Mouse (Mus musculus) heart, adult 18-20 months (tissue): ENCODE measurements around the gene Hsph1. TPM values are rescaled to one million over a fixed set of nuclear protein-coding genes. Genes with fewer than 3 reads are reported as not detected.

Experiments
- DNase-seq, 2 experiments: peaks; one replicate each; pipeline ENCODE4 v3.0.0; 2021 to 2022; ENCODE audit warnings: mixed read lengths in 1 of 2
- total RNA-seq, 2 experiments: library from RNA; stranded (reverse); gene quantifications; 2 replicates each; pipeline ENCODE4 v1.2.3; 2021

The Hsph1 gene
- total RNA-seq, 2 experiments from 2014 or later = 97.7 to 121 TPM

GRCm38 (mm10) chr5:149589932-149590331 lies 46.2 kb downstream of the Hsph1 start:
- no peak for DNase-seq

GRCm38 (mm10) chr5:149588814-149589534 lies 47.2 kb downstream of the Hsph1 start:
- DNase-seq = peak in 1 of 2 experiments; percentile 42

- no peak for DNase-seq
These were observed 48.8 kb downstream of the Hsph1 start for GRCm38 (mm10) chr5:149587327-149587895.

GRCm38 (mm10) chr5:149585910-149586309 lies 50.3 kb downstream of the Hsph1 start:
- DNase-seq = no peak

- no peak for DNase-seq
These were observed 50.9 kb downstream of the Hsph1 start for GRCm38 (mm10) chr5:149585231-149585630.

- no peak for DNase-seq
These were observed 52.0 kb downstream of the Hsph1 start for GRCm38 (mm10) chr5:149584154-149584655.

GRCm38 (mm10) chr5:149583507-149583906 lies 52.7 kb downstream of the Hsph1 start:
- DNase-seq = no peak

GRCm38 (mm10) chr5:149582642-149583262 lies 53.4 kb downstream of the Hsph1 start:
- DNase-seq = no peak

GRCm38 (mm10) chr5:149577449-149577848 lies 58.7 kb downstream of the Hsph1 start:
- no peak for DNase-seq

- peak; percentile 19 to 22 for DNase-seq
These were observed 59.2 kb downstream of the Hsph1 start for GRCm38 (mm10) chr5:149576977-149577376.

GRCm38 (mm10) chr5:149568993-149569392 lies 67.2 kb downstream of the Hsph1 start:
- peak; percentile 35 to 57 for DNase-seq

GRCm38 (mm10) chr5:149566957-149567356 lies 69.2 kb downstream of the Hsph1 start:
- peak; percentile 82 to 90 for DNase-seq

- DNase-seq = no peak
These were observed 70.2 kb downstream of the Hsph1 start for GRCm38 (mm10) chr5:149566026-149566425.

Other genes starting within 250 kb of the Hsph1 start
- 10 to 100 TPM in 1 of 2 experiments, 1 to 10 TPM in 1; 8.8 to 10.5 TPM for gene Medag, start 224.6 kb downstream of the Hsph1 start, total RNA-seq
- gene Tex26, start 196.7 kb downstream of the Hsph1 start, total RNA-seq = not detected
- not detected for gene Wdr95, start 107.7 kb downstream of the Hsph1 start, total RNA-seq
- 1 to 10 TPM; 5.5 to 5.8 TPM for gene B3glct, start 41.9 kb upstream of the Hsph1 start, total RNA-seq